Mouse (Mus musculus): ENCODE data around the gene Mbtps1. TPM values are rescaled to one million over a fixed set of nuclear protein-coding genes. Genes with fewer than 3 reads are reported as not detected.

Mbtps1 gene
- polyA plus RNA-seq, 2 experiments, result 122 to 155 TPM

- H3K9ac ChIP-seq (ENCODE audit: low read depth, low read length, severe bottlenecking), result no peak overlapping the region
- 68% methylated on average over 3 of the region's 3 CpGs for WGBS
These were observed 42.8 kb downstream of the Mbtps1 start for GRCm38 (mm10) chr8:119515767-119516166.

GRCm38 (mm10) chr8:119514940-119515339 is 43.6 kb downstream of the Mbtps1 start:
- H3K27ac ChIP-seq (replicated peaks; ENCODE audit: low read depth, low read length), result no peak overlapping the region
- H3K4me1 ChIP-seq (ENCODE audit: control insufficient read depth, insufficient read depth, low read length), result no peaks in the 10 kb centered on the region
- no peak for TF ChIP-seq POLR2A (IDR thresholded peaks at IDR 0.05; ENCODE audit: borderline replicate concordance, extremely low read depth, insufficient read depth, insufficient read length)
- 91% methylated on average over 3 of the region's 3 CpGs for WGBS
- DNase-seq (ENCODE audit: low spot score) (no peak), ATAC-seq (ENCODE audit: low FRiP score, low read depth) (no peak)
- H3K36me3 ChIP-seq (ENCODE audit: control insufficient read depth, insufficient read depth, low read length), result peaks cover 95% of the 10 kb centered on the region
- H3K27me3 ChIP-seq (ENCODE audit: control insufficient read depth, insufficient read depth, low read length), result no peaks in the 10 kb centered on the region
- H3K4me3 ChIP-seq (replicated peaks; ENCODE audit: low read length), result no peak overlapping the region
- no peak overlapping the region for H3K4me2 ChIP-seq (replicated peaks; ENCODE audit: low read depth, low read length, severe bottlenecking)
- no peaks in the 10 kb centered on the region for H3K9me3 ChIP-seq (ENCODE audit: control insufficient read depth, low read length)
- H3K9ac ChIP-seq (ENCODE audit: low read depth, low read length, severe bottlenecking), result no peak overlapping the region

More at GRCm38 (mm10) chr8:119515767-119516166, 42.8 kb downstream of the Mbtps1 start:
- Histone ChIP-seq H3K4me3 (replicated peaks; ENCODE audit: low read length) (no peak overlapping the region), H3K36me3 (ENCODE audit: control insufficient read depth, insufficient read depth, low read length) (peaks cover 95% of the 10 kb centered on the region), H3K9me3 (ENCODE audit: control insufficient read depth, low read length) (no peaks in the 10 kb centered on the region), H3K4me2 (replicated peaks; ENCODE audit: low read depth, low read length, severe bottlenecking) (no peak overlapping the region), H3K4me1 (ENCODE audit: control insufficient read depth, insufficient read depth, low read length) (no peaks in the 10 kb centered on the region), H3K27me3 (ENCODE audit: control insufficient read depth, insufficient read depth, low read length) (no peaks in the 10 kb centered on the region), H3K27ac (replicated peaks; ENCODE audit: low read depth, low read length) (no peak overlapping the region)
- no peak for TF ChIP-seq POLR2A (IDR thresholded peaks at IDR 0.05; ENCODE audit: borderline replicate concordance, extremely low read depth, insufficient read depth, insufficient read length)
- ATAC-seq (ENCODE audit: low FRiP score, low read depth) (no peak), DNase-seq (ENCODE audit: low spot score) (no peak)

DNA sequence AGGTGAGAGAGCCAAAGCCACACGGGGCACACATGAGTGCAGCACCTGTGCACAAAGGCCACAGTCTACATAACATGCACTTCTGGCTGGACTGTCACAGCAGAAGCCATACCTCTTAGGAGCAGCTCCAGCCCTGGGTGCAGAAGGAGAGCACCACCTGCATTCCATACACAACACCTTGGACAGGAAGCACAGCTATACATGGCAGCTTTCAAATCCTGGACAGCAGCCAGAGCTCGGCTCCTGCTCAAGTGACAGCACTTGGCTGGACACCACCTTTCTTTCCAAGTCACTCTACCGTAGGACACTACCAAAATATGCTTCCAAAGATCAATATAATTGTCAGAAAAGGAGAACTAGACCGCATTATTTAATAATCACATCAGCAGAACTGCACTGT is 45.1 kb downstream of the Mbtps1 start:
- no peak for DNase-seq (ENCODE audit: low spot score)
- no peak overlapping the region for H3K4me2 ChIP-seq (replicated peaks; ENCODE audit: low read depth, low read length, severe bottlenecking)
- no peaks in the 10 kb centered on the region for H3K4me1 ChIP-seq (ENCODE audit: control insufficient read depth, insufficient read depth, low read length)
- WGBS, result 83% methylated on average over 4 of the region's 4 CpGs
- TF ChIP-seq POLR2A (IDR thresholded peaks at IDR 0.05; ENCODE audit: borderline replicate concordance, extremely low read depth, insufficient read depth, insufficient read length), result no peak
- no peak overlapping the region for H3K9ac ChIP-seq (ENCODE audit: low read depth, low read length, severe bottlenecking)
- H3K36me3 ChIP-seq (ENCODE audit: control insufficient read depth, insufficient read depth, low read length), result peaks cover 95% of the 10 kb centered on the region
- H3K27ac ChIP-seq (replicated peaks; ENCODE audit: low read depth, low read length), result no peak overlapping the region
- no peak for ATAC-seq (ENCODE audit: low FRiP score, low read depth)
- H3K9me3 ChIP-seq (ENCODE audit: control insufficient read depth, low read length), result no peaks in the 10 kb centered on the region
- no peak overlapping the region for H3K4me3 ChIP-seq (replicated peaks; ENCODE audit: low read length)
- no peaks in the 10 kb centered on the region for H3K27me3 ChIP-seq (ENCODE audit: control insufficient read depth, insufficient read depth, low read length)

DNA sequence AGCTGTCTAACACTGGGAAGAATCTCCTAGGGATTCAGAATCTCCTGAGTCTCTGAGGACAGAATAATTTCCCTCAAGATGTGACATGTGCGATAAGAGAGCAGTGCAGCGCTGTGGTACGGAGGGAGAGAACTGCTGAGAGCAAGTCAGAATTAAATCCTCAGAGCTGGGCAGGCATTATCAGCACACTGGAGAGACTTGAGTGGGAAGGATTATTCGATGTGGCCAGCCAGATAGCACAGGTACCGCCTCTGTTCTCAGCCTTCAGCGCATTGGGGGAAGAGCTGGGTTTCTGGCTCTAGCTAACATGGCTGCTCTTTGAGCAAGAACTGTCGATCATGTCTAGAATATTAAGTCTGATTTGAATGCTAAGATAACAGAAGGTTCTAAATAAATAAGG is 46.8 kb downstream of the Mbtps1 start:
- Histone ChIP-seq H3K4me2 (replicated peaks; ENCODE audit: low read depth, low read length, severe bottlenecking) (no peak overlapping the region), H3K9ac (ENCODE audit: low read depth, low read length, severe bottlenecking) (no peak overlapping the region), H3K27me3 (ENCODE audit: control insufficient read depth, insufficient read depth, low read length) (no peaks in the 10 kb centered on the region), H3K4me3 (replicated peaks; ENCODE audit: low read length) (no peak overlapping the region), H3K36me3 (ENCODE audit: control insufficient read depth, insufficient read depth, low read length) (peaks cover 93% of the 10 kb centered on the region), H3K9me3 (ENCODE audit: control insufficient read depth, low read length) (no peaks in the 10 kb centered on the region), H3K4me1 (ENCODE audit: control insufficient read depth, insufficient read depth, low read length) (no peaks in the 10 kb centered on the region), H3K27ac (replicated peaks; ENCODE audit: low read depth, low read length) (no peak overlapping the region)
- TF ChIP-seq POLR2A (IDR thresholded peaks at IDR 0.05; ENCODE audit: borderline replicate concordance, extremely low read depth, insufficient read depth, insufficient read length), result no peak
- DNase-seq (ENCODE audit: low spot score) (no peak), ATAC-seq (ENCODE audit: low FRiP score, low read depth) (no peak)
- WGBS, result 93% methylated on average over 7 of the region's 7 CpGs

GRCm38 (mm10) chr8:119510471-119510870 is 48.1 kb downstream of the Mbtps1 start:
- Histone ChIP-seq H3K27ac (replicated peaks; ENCODE audit: low read depth, low read length) (no peak overlapping the region), H3K4me3 (replicated peaks; ENCODE audit: low read length) (no peak overlapping the region), H3K9ac (ENCODE audit: low read depth, low read length, severe bottlenecking) (no peak overlapping the region), H3K27me3 (ENCODE audit: control insufficient read depth, insufficient read depth, low read length) (no peaks in the 10 kb centered on the region), H3K4me1 (ENCODE audit: control insufficient read depth, insufficient read depth, low read length) (no peaks in the 10 kb centered on the region), H3K4me2 (replicated peaks; ENCODE audit: low read depth, low read length, severe bottlenecking) (no peak overlapping the region), H3K36me3 (ENCODE audit: control insufficient read depth, insufficient read depth, low read length) (peaks cover 87% of the 10 kb centered on the region), H3K9me3 (ENCODE audit: control insufficient read depth, low read length) (no peaks in the 10 kb centered on the region)
- ATAC-seq (ENCODE audit: low FRiP score, low read depth), result no peak
- WGBS, result 87% methylated on average over 9 of the region's 9 CpGs
- TF ChIP-seq POLR2A (IDR thresholded peaks at IDR 0.05; ENCODE audit: borderline replicate concordance, extremely low read depth, insufficient read depth, insufficient read length), result no peak
- no peak for DNase-seq (ENCODE audit: low spot score)

DNA sequence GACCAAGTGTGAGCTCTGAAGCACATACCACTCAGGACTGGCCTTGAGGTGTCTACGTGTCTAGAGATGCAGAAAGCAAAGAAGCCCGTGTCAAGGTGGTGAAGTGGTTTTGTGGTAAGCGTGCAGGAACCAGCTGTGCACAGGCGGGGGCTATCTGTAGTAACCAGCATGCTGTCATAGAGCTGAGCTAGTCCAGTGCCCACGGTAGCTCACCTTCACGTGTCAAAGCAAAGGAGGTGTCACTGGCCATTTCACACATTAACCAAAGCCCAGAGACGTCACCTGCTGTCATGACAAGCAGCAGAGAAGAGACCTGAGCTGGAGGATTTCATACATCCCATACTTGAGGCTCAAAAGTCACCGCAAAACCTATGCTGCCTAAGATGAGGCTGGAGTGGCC is 52.4 kb downstream of the Mbtps1 start:
- H3K4me1 ChIP-seq (ENCODE audit: control insufficient read depth, insufficient read depth, low read length), result 0 out of 2 replicates have a peak, but pooled peaks cover 2% of the 10 kb centered on the region
- DNase-seq (ENCODE audit: low spot score) (no peak), ATAC-seq (ENCODE audit: low FRiP score, low read depth) (no peak)
- H3K9ac ChIP-seq (ENCODE audit: low read depth, low read length, severe bottlenecking), result no peak overlapping the region
- no peak overlapping the region for H3K4me2 ChIP-seq (replicated peaks; ENCODE audit: low read depth, low read length, severe bottlenecking)
- H3K4me3 ChIP-seq (replicated peaks; ENCODE audit: low read length), result no peak overlapping the region
- WGBS, result 86% methylated on average over 8 of the region's 8 CpGs
- H3K27me3 ChIP-seq (ENCODE audit: control insufficient read depth, insufficient read depth, low read length), result no peaks in the 10 kb centered on the region
- peaks cover 46% of the 10 kb centered on the region for H3K36me3 ChIP-seq (ENCODE audit: control insufficient read depth, insufficient read depth, low read length)
- no peak overlapping the region for H3K27ac ChIP-seq (replicated peaks; ENCODE audit: low read depth, low read length)
- TF ChIP-seq POLR2A (IDR thresholded peaks at IDR 0.05; ENCODE audit: borderline replicate concordance, extremely low read depth, insufficient read depth, insufficient read length), result no peak
- no peaks in the 10 kb centered on the region for H3K9me3 ChIP-seq (ENCODE audit: control insufficient read depth, low read length)
